Mouse (Mus musculus) kidney, adult 2 months (tissue): ENCODE measurements around the gene Rreb1.

ENCODE experiments used
- CTCF ChIP-seq: fragments of 200-500 bp; conservative IDR thresholded peaks from 2 replicates; pipeline ENCODE4 v1.5.1; 2011; ENCODE audit warnings: low read depth, mild to moderate bottlenecking, control low read depth, low read length, moderate library complexity, mixed read lengths; ENCODE audit not compliant: insufficient read depth, insufficient read length
- POLR2A ChIP-seq: fragments of 200-500 bp; IDR thresholded peaks from one replicate; pipeline ENCODE4 v1.6.1; 2011; ENCODE audit warnings: low read depth, low read length, control low read depth

GRCm38 (mm10) chr13:37826281-37826993 lies 48.2 kb downstream of the Rreb1 start:
- TF ChIP-seq POLR2A (peak; percentile 44), CTCF (no peak)
